Comparison of ENCODE assay signal across 28 mouse cellular contexts in the genomic region with DNA sequence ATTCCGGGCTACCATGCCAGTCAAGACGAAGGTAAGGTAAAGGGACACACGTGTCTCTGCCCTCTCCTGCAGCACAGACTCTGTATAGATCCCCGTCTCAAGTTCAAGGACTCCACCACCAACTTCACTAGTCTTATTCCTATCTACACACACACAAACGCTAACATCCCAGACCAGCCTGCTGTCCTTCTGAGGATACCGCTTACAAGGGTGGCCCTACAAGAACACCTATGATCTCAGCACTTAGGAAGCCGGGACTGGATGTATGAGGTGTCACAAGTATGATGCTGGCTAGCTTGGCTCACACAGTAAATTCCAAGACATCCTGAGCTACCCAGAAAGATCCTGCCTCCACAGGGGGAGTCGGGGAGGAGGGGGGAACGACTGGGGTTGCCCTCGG. TPM values are rescaled to one million over a fixed set of nuclear protein-coding genes. Genes with fewer than 3 reads are reported as not detected.
DNase-seq lines count a peak whose midpoint lies in the region; ATAC-seq and TF ChIP-seq lines count a peak whose summit lies in the region.
"Had no signal": no experiment of that assay in that cellular context is flagged by ENCODE, and none has a peak within 500 bp of the region (broad histone marks: within the 10 kb centered on the region; RNA-seq: fewer than 3 reads in every experiment).

No protein-coding gene starts in this region.

- WGBS in liver, embryonic 13.5 days (ENCODE audit: insufficient replicate concordance): 54% methylated on average over 10 of the region's 10 CpGs
- WGBS in liver, postnatal 0 days (ENCODE audit: insufficient replicate concordance): 63% methylated on average over 10 of the region's 10 CpGs
- 83% methylated on average over 10 of the region's 10 CpGs for WGBS in midbrain, embryonic 11.5 days
- WGBS in midbrain, embryonic 15.5 days: 79% methylated on average over 10 of the region's 10 CpGs
- WGBS in lung, embryonic 16.5 days: 33% methylated on average over 10 of the region's 10 CpGs

- H3K27ac ChIP-seq in liver, embryonic 13.5 days: no peak overlapping the region
- no peak overlapping the region for H3K27ac ChIP-seq in liver, postnatal 0 days (ENCODE audit: low read depth)
- H3K27ac ChIP-seq in midbrain, embryonic 11.5 days (ENCODE audit: low read depth, low read length): no peak overlapping the region
- no peak overlapping the region for H3K27ac ChIP-seq in midbrain, embryonic 15.5 days
- H3K27ac ChIP-seq in lung, embryonic 16.5 days (ENCODE audit: low read length): no peak overlapping the region
- H3K27ac ChIP-seq: embryonic facial prominence, embryonic 13.5 days; forebrain, embryonic 12.5 days; heart, adult 2 months; hindbrain, embryonic 15.5 days; limb, embryonic 12.5 days; midbrain, embryonic 10.5 days; neural tube, embryonic 15.5 days; stomach, embryonic 15.5 days had no signal

- H3K4me1 ChIP-seq in liver, embryonic 13.5 days (replicated peaks): peaks cover 4% of the 10 kb centered on the region
- H3K4me1 ChIP-seq in liver, postnatal 0 days (ENCODE audit: insufficient read depth): peaks cover 6% of the 10 kb centered on the region; the same call in 1 of the 2 replicates
- no peaks in the 10 kb centered on the region for H3K4me1 ChIP-seq in midbrain, embryonic 11.5 days (ENCODE audit: control insufficient read depth, insufficient read depth, low read length)
- H3K4me1 ChIP-seq in midbrain, embryonic 15.5 days: no peaks in the 10 kb centered on the region
- peaks cover 28% of the 10 kb centered on the region for H3K4me1 ChIP-seq in lung, embryonic 16.5 days (replicated peaks; ENCODE audit: control insufficient read depth, insufficient read depth, low read length)
- H3K4me1 ChIP-seq: embryonic facial prominence, embryonic 13.5 days; forebrain, embryonic 12.5 days; hindbrain, embryonic 15.5 days; limb, embryonic 12.5 days; neural tube, embryonic 15.5 days; stomach, embryonic 15.5 days had no signal

- no peak for TF ChIP-seq CTCF in liver, postnatal 0 days (IDR thresholded peaks at IDR 0.05; ENCODE audit: low read depth)

- H3K9ac ChIP-seq in liver, embryonic 13.5 days: no peak overlapping the region
- H3K9ac ChIP-seq in liver, postnatal 0 days (replicated peaks): no peak overlapping the region
- H3K9ac ChIP-seq in midbrain, embryonic 11.5 days (ENCODE audit: low read length): no peak overlapping the region
- H3K9ac ChIP-seq in midbrain, embryonic 15.5 days: no peak overlapping the region
- no peak overlapping the region for H3K9ac ChIP-seq in lung, embryonic 16.5 days (ENCODE audit: low read length)
- H3K9ac ChIP-seq: embryonic facial prominence, embryonic 13.5 days; forebrain, embryonic 12.5 days; hindbrain, embryonic 15.5 days; limb, embryonic 12.5 days; neural tube, embryonic 15.5 days; stomach, embryonic 15.5 days had no signal

- TF ChIP-seq EP300 in liver, postnatal 0 days (IDR thresholded peaks at IDR 0.05; ENCODE audit: low read depth): no peak

- H3K27me3 ChIP-seq in liver, embryonic 13.5 days: no peaks in the 10 kb centered on the region
- H3K27me3 ChIP-seq in liver, postnatal 0 days (ENCODE audit: insufficient read depth, low read length): no peaks in the 10 kb centered on the region
- no peaks in the 10 kb centered on the region for H3K27me3 ChIP-seq in midbrain, embryonic 11.5 days (ENCODE audit: control insufficient read depth, insufficient read depth, low read length)
- no peaks in the 10 kb centered on the region for H3K27me3 ChIP-seq in midbrain, embryonic 15.5 days (replicated peaks)
- H3K27me3 ChIP-seq in lung, embryonic 16.5 days (ENCODE audit: control insufficient read depth, insufficient read depth, low read depth, low read length): no peaks in the 10 kb centered on the region
- H3K27me3 ChIP-seq: embryonic facial prominence, embryonic 13.5 days; forebrain, embryonic 12.5 days; hindbrain, embryonic 15.5 days; limb, embryonic 12.5 days; neural tube, embryonic 15.5 days; stomach, embryonic 15.5 days had no signal

- H3K36me3 ChIP-seq in liver, embryonic 13.5 days: no peaks in the 10 kb centered on the region
- no peaks in the 10 kb centered on the region for H3K36me3 ChIP-seq in liver, postnatal 0 days (replicated peaks; ENCODE audit: insufficient read depth, low read length)
- H3K36me3 ChIP-seq in midbrain, embryonic 11.5 days (ENCODE audit: control insufficient read depth, insufficient read depth, low read length): no peaks in the 10 kb centered on the region
- H3K36me3 ChIP-seq in midbrain, embryonic 15.5 days (replicated peaks): no peaks in the 10 kb centered on the region
- H3K36me3 ChIP-seq in lung, embryonic 16.5 days (ENCODE audit: control insufficient read depth, insufficient read depth, low read length): no peaks in the 10 kb centered on the region
- H3K36me3 ChIP-seq: embryonic facial prominence, embryonic 13.5 days; forebrain, embryonic 12.5 days; hindbrain, embryonic 15.5 days; limb, embryonic 12.5 days; midbrain, embryonic 10.5 days; neural tube, embryonic 15.5 days; stomach, embryonic 15.5 days had no signal

- H3K9me3 ChIP-seq in liver, embryonic 13.5 days (replicated peaks): no peaks in the 10 kb centered on the region
- H3K9me3 ChIP-seq in liver, postnatal 0 days (ENCODE audit: low read length): no peaks in the 10 kb centered on the region
- no peaks in the 10 kb centered on the region for H3K9me3 ChIP-seq in midbrain, embryonic 11.5 days (ENCODE audit: control insufficient read depth, low read length)
- H3K9me3 ChIP-seq in midbrain, embryonic 15.5 days: no peaks in the 10 kb centered on the region
- no peaks in the 10 kb centered on the region; the same call in 1 of the 2 replicates for H3K9me3 ChIP-seq in lung, embryonic 16.5 days (ENCODE audit: control insufficient read depth, low read length)
- H3K9me3 ChIP-seq: embryonic facial prominence, embryonic 13.5 days; forebrain, embryonic 12.5 days; hindbrain, embryonic 15.5 days; limb, embryonic 12.5 days; midbrain, embryonic 10.5 days; neural tube, embryonic 15.5 days; stomach, embryonic 15.5 days had no signal

- H3K4me3 ChIP-seq in liver, embryonic 13.5 days (replicated peaks): no peak overlapping the region
- no peak overlapping the region for H3K4me3 ChIP-seq in liver, postnatal 0 days (ENCODE audit: low read depth, low read length)
- H3K4me3 ChIP-seq in midbrain, embryonic 11.5 days (ENCODE audit: low read depth, low read length): no peak overlapping the region
- H3K4me3 ChIP-seq in midbrain, embryonic 15.5 days: no peak overlapping the region
- no peak overlapping the region for H3K4me3 ChIP-seq in lung, embryonic 16.5 days (ENCODE audit: low read length)
- H3K4me3 ChIP-seq: embryonic facial prominence, embryonic 13.5 days; erythroblast, embryonic 14.5 days; forebrain, embryonic 12.5 days; heart, adult 2 months; hindbrain, embryonic 15.5 days; limb, embryonic 12.5 days; midbrain, embryonic 10.5 days; neural tube, embryonic 15.5 days; stomach, embryonic 15.5 days had no signal

- ATAC-seq in liver, embryonic 13.5 days (ENCODE audit: low read depth): peak; percentile 7; the same call in 1 of the 2 replicates
- ATAC-seq in liver, postnatal 0 days: no peak
- ATAC-seq in midbrain, embryonic 11.5 days (ENCODE audit: low FRiP score): no peak
- ATAC-seq in midbrain, embryonic 15.5 days (replicated peaks): no peak
- 0 out of 2 replicates have a peak, but pooled peaks have one; percentile 18 for ATAC-seq in lung, embryonic 16.5 days (ENCODE audit: low read depth)

- DNase-seq in liver, embryonic 13.5 days: no peak
- DNase-seq in liver, postnatal 0 days: no peak
- DNase-seq in midbrain, embryonic 11.5 days (ENCODE audit: low spot score, missing footprints): peak; percentile 53
- no peak for DNase-seq in urinary bladder, postnatal 14 days (ENCODE audit: low spot score)
- no peak for DNase-seq in layer of hippocampus, postnatal 10 days (ENCODE audit: low spot score in 2 of 2)
- DNase-seq: adrenal gland, postnatal 14 days; cerebellum, adult 8-10 months; cerebellum, postnatal 36 days; embryo, embryonic 11 days; gastrocnemius, postnatal 25 days; heart, adult 2 months; heart, postnatal 4 days; kidney, adult 8-10 months; kidney, postnatal 14 days; layer of hippocampus, postnatal 36 days; right cerebral cortex, adult 18-20 months; right cerebral cortex, postnatal 4 days; thymus, adult 2 months had no signal

- no peak overlapping the region for H3K4me2 ChIP-seq in liver, embryonic 13.5 days
- H3K4me2 ChIP-seq in liver, postnatal 0 days (ENCODE audit: low read depth, low read length): no peak overlapping the region
- H3K4me2 ChIP-seq in midbrain, embryonic 11.5 days: no peak overlapping the region
- no peak overlapping the region for H3K4me2 ChIP-seq in midbrain, embryonic 15.5 days
- H3K4me2 ChIP-seq in lung, embryonic 16.5 days (ENCODE audit: low read depth, low read length): no peak overlapping the region
- H3K4me2 ChIP-seq: embryonic facial prominence, embryonic 13.5 days; forebrain, embryonic 12.5 days; hindbrain, embryonic 15.5 days; limb, embryonic 12.5 days; neural tube, embryonic 15.5 days; stomach, embryonic 15.5 days had no signal

RNA-seq across cellular contexts. Expression of a gene that starts 13.7 kb away (rescaled TPM):
- 4.7 and 5.3 TPM in 2 replicates for polyA plus RNA-seq in liver, embryonic 13.5 days (2015; fragmentation: Nextera tagmentation; extraction: Ambion mirVana)
- polyA plus RNA-seq in liver, postnatal 0 days (2015; fragmentation: Nextera tagmentation; extraction: Ambion mirVana): 3.5 and 4.1 TPM in 2 replicates
- polyA plus RNA-seq in midbrain, embryonic 11.5 days (2014; fragmentation: Nextera tagmentation; extraction: Ambion mirVana): 22.3 and 23.0 TPM in 2 replicates
- 13.9 and 14.4 TPM in 2 replicates for polyA plus RNA-seq in midbrain, embryonic 15.5 days (2015; fragmentation: Nextera tagmentation; extraction: Ambion mirVana)
- 34.6 and 36.6 TPM in 2 replicates for polyA plus RNA-seq in lung, embryonic 16.5 days (2015; fragmentation: Nextera tagmentation; extraction: Ambion mirVana)
- 10 to 100 TPM; 20.7 to 25.9 TPM for total RNA-seq in layer of hippocampus, postnatal 10 days (2021)

Comparison
In these comparisons a context has a peak if more than half of its experiments do, and no peak if none do; other contexts are left out.
1. ATAC-seq: peak in liver, embryonic 13.5 days (single experiment) and lung, embryonic 16.5 days (single experiment); none in liver, postnatal 0 days (single experiment), midbrain, embryonic 11.5 days (single experiment) and midbrain, embryonic 15.5 days (single experiment).